Mouse (Mus musculus): ENCODE measurements around the gene Cdkal1. TPM values are rescaled to one million over a fixed set of nuclear protein-coding genes. Genes with fewer than 3 reads are reported as not detected.

Cdkal1 gene
- polyA plus RNA-seq, 1 experiment from 2014 or later: 21.6 TPM

GRCm38 (mm10) chr13:29162444-29162843 is 693.0 kb downstream of the Cdkal1 start:
- no peak overlapping the region for H3K27ac ChIP-seq (replicated peaks)
- H3K9ac ChIP-seq: no peak overlapping the region
- no peak overlapping the region for H3K4me2 ChIP-seq
- no peaks in the 10 kb centered on the region for H3K9me3 ChIP-seq
- H3K4me1 ChIP-seq (replicated peaks): peaks cover 7% of the 10 kb centered on the region; the same call in 1 of the 2 replicates
- WGBS: 77% methylated on average over 3 of the region's 3 CpGs
- no peaks in the 10 kb centered on the region for H3K27me3 ChIP-seq
- no peaks in the 10 kb centered on the region for H3K36me3 ChIP-seq
- ATAC-seq (ENCODE audit: low read depth): no peak
- H3K4me3 ChIP-seq: no peak overlapping the region

- no peaks in the 10 kb centered on the region for H3K9me3 ChIP-seq
- no peak overlapping the region for H3K4me2 ChIP-seq
- no peak overlapping the region for H3K9ac ChIP-seq
- H3K4me3 ChIP-seq: no peak overlapping the region
- H3K27ac ChIP-seq (replicated peaks): no peak overlapping the region
- 90% methylated on average over 3 of the region's 3 CpGs for WGBS
- no peak for ATAC-seq (ENCODE audit: low read depth)
- H3K36me3 ChIP-seq: no peaks in the 10 kb centered on the region
- peaks cover 7% of the 10 kb centered on the region; the same call in 1 of the 2 replicates for H3K4me1 ChIP-seq (replicated peaks)
- no peaks in the 10 kb centered on the region for H3K27me3 ChIP-seq
These were observed 694.0 kb downstream of the Cdkal1 start for GRCm38 (mm10) chr13:29161436-29161835.

GRCm38 (mm10) chr13:29156703-29157102 is 698.8 kb downstream of the Cdkal1 start:
- H3K4me3 ChIP-seq: no peak overlapping the region
- no peak overlapping the region for H3K9ac ChIP-seq
- ATAC-seq (ENCODE audit: low read depth): no peak
- no peaks in the 10 kb centered on the region for H3K9me3 ChIP-seq
- WGBS: 26% methylated on average over 4 of the region's 4 CpGs
- no peak overlapping the region for H3K4me2 ChIP-seq
- no peaks in the 10 kb centered on the region for H3K4me1 ChIP-seq (replicated peaks)
- H3K27me3 ChIP-seq: no peaks in the 10 kb centered on the region
- no peaks in the 10 kb centered on the region for H3K36me3 ChIP-seq
- H3K27ac ChIP-seq (replicated peaks): no peak overlapping the region

GRCm38 (mm10) chr13:29155297-29155696 is 700.2 kb downstream of the Cdkal1 start:
- Histone ChIP-seq H3K4me1 (replicated peaks) (no peaks in the 10 kb centered on the region), H3K9me3 (no peaks in the 10 kb centered on the region), H3K9ac (no peak overlapping the region), H3K4me2 (no peak overlapping the region), H3K27me3 (no peaks in the 10 kb centered on the region), H3K4me3 (no peak overlapping the region), H3K36me3 (no peaks in the 10 kb centered on the region), H3K27ac (replicated peaks) (no peak overlapping the region)
- WGBS: 78% methylated on average over 3 of the region's 3 CpGs
- ATAC-seq (ENCODE audit: low read depth): no peak

GRCm38 (mm10) chr13:29150120-29150519 is 705.4 kb downstream of the Cdkal1 start:
- Histone ChIP-seq H3K36me3 (no peaks in the 10 kb centered on the region), H3K9me3 (no peaks in the 10 kb centered on the region), H3K4me3 (no peak overlapping the region), H3K27ac (replicated peaks) (no peak overlapping the region), H3K9ac (no peak overlapping the region), H3K4me1 (replicated peaks) (no peaks in the 10 kb centered on the region), H3K27me3 (no peaks in the 10 kb centered on the region), H3K4me2 (no peak overlapping the region)
- no peak for ATAC-seq (ENCODE audit: low read depth)
- WGBS: 85% methylated on average over 13 of the region's 13 CpGs

GRCm38 (mm10) chr13:29149404-29149803 is 706.1 kb downstream of the Cdkal1 start:
- Histone ChIP-seq H3K9me3 (no peaks in the 10 kb centered on the region), H3K27me3 (no peaks in the 10 kb centered on the region), H3K4me1 (replicated peaks) (no peaks in the 10 kb centered on the region), H3K9ac (no peak overlapping the region), H3K4me3 (no peak overlapping the region), H3K27ac (replicated peaks) (no peak overlapping the region), H3K36me3 (no peaks in the 10 kb centered on the region), H3K4me2 (no peak overlapping the region)
- 87% methylated on average over 6 of the region's 6 CpGs for WGBS
- no peak for ATAC-seq (ENCODE audit: low read depth)

- Histone ChIP-seq H3K4me3 (no peak overlapping the region), H3K27me3 (no peaks in the 10 kb centered on the region), H3K9me3 (no peaks in the 10 kb centered on the region), H3K4me2 (no peak overlapping the region), H3K4me1 (replicated peaks) (no peaks in the 10 kb centered on the region), H3K27ac (replicated peaks) (no peak overlapping the region), H3K9ac (no peak overlapping the region), H3K36me3 (no peaks in the 10 kb centered on the region)
- no peak for ATAC-seq (ENCODE audit: low read depth)
- 88% methylated on average over 9 of the region's 9 CpGs for WGBS
These were observed 706.9 kb downstream of the Cdkal1 start for GRCm38 (mm10) chr13:29148616-29149015.

Other genes starting within 250 kb of the Cdkal1 start
- 4.9 and 5.1 TPM in 2 replicates for gene E2f3, start 130.4 kb upstream of the Cdkal1 start, polyA plus RNA-seq (2015; fragmentation: Nextera tagmentation; extraction: Ambion mirVana)